Mouse (Mus musculus): Measurements from ENCODE around the gene Carnmt1. TPM values are rescaled to one million over a fixed set of nuclear protein-coding genes. Genes with fewer than 3 reads are reported as not detected.

Gene Carnmt1
- polyA plus RNA-seq, 1 experiment from 2014 or later, result 31.0 TPM

DNA sequence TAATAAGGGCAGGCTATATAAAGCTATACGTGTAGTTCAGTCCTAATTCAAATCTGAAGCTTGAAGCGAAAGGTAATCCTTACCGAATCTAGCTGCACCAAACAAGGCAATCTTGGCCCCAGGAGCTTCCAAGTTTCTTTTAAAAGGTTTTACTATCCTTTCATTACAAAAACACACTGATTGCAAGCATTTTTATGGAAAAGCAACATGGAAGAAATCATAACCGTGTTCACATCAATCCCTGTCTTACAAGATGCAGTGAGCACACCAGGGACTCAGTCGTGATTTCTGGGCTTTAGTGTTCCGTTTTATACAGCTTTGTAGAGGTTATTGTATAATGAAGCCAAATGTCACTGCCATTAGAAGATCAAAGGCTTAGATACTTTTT lies 22.0 kb upstream of the Carnmt1 start:
- H3K4me2 ChIP-seq (replicated peaks; ENCODE audit: low read depth, low read length), result no peak overlapping the region
- H3K9me3 ChIP-seq (ENCODE audit: control insufficient read depth, low read depth, low read length), result no peaks in the 10 kb centered on the region
- H3K36me3 ChIP-seq (ENCODE audit: control insufficient read depth, insufficient read depth, low read length), result no peaks in the 10 kb centered on the region
- H3K4me1 ChIP-seq (ENCODE audit: control insufficient read depth, insufficient read depth, low read length), result no peaks in the 10 kb centered on the region
- no peak overlapping the region for H3K4me3 ChIP-seq (ENCODE audit: low read depth, low read length)
- WGBS, result 80% methylated on average over 6 of the region's 6 CpGs
- no peak overlapping the region for H3K27ac ChIP-seq (ENCODE audit: low read length)
- H3K27me3 ChIP-seq (ENCODE audit: control insufficient read depth, insufficient read depth, low read length), result no peaks in the 10 kb centered on the region
- ATAC-seq (ENCODE audit: insufficient number of reproducible peaks, insufficient read depth, low FRiP score, low read depth), result no peak
- H3K9ac ChIP-seq (replicated peaks; ENCODE audit: low read depth, low read length), result no peak overlapping the region

- Histone ChIP-seq H3K4me3 (ENCODE audit: low read depth, low read length) (no peak overlapping the region), H3K36me3 (ENCODE audit: control insufficient read depth, insufficient read depth, low read length) (no peaks in the 10 kb centered on the region), H3K9me3 (ENCODE audit: control insufficient read depth, low read depth, low read length) (no peaks in the 10 kb centered on the region), H3K27ac (ENCODE audit: low read length) (no peak overlapping the region), H3K27me3 (ENCODE audit: control insufficient read depth, insufficient read depth, low read length) (no peaks in the 10 kb centered on the region), H3K4me1 (ENCODE audit: control insufficient read depth, insufficient read depth, low read length) (no peaks in the 10 kb centered on the region), H3K4me2 (replicated peaks; ENCODE audit: low read depth, low read length) (no peak overlapping the region), H3K9ac (replicated peaks; ENCODE audit: low read depth, low read length) (no peak overlapping the region)
- no peak for ATAC-seq (ENCODE audit: insufficient number of reproducible peaks, insufficient read depth, low FRiP score, low read depth)
- 76% methylated on average over 4 of the region's 4 CpGs for WGBS
These were observed 20.6 kb upstream of the Carnmt1 start for GRCm38 (mm10) chr19:18649955-18650354.

DNA sequence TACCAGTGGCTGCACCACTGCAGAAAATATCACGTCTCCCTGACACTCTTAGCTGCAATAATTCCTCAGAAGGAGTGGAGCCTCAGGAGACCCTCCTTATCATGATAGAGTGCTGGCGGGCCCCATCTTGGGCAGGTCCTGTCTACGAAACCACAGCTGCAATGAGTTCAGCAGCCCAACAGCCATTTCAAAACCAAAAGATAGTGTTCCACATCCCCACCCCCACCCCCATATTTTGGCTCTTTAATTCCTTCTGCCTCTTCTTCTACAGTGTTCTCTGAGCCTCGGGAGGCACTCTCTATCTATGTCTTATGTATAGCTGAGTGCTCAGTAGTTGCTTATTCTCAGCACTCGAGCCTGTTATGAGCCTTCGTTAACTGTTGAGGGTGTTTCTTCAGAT lies 20.1 kb upstream of the Carnmt1 start:
- no peak overlapping the region for H3K27ac ChIP-seq (ENCODE audit: low read length)
- H3K4me2 ChIP-seq (replicated peaks; ENCODE audit: low read depth, low read length), result no peak overlapping the region
- no peak overlapping the region for H3K4me3 ChIP-seq (ENCODE audit: low read depth, low read length)
- no peaks in the 10 kb centered on the region for H3K27me3 ChIP-seq (ENCODE audit: control insufficient read depth, insufficient read depth, low read length)
- ATAC-seq (ENCODE audit: insufficient number of reproducible peaks, insufficient read depth, low FRiP score, low read depth), result no peak
- 72% methylated on average over 6 of the region's 6 CpGs for WGBS
- H3K9me3 ChIP-seq (ENCODE audit: control insufficient read depth, low read depth, low read length), result no peaks in the 10 kb centered on the region
- H3K9ac ChIP-seq (replicated peaks; ENCODE audit: low read depth, low read length), result no peak overlapping the region
- H3K4me1 ChIP-seq (ENCODE audit: control insufficient read depth, insufficient read depth, low read length), result no peaks in the 10 kb centered on the region
- no peaks in the 10 kb centered on the region for H3K36me3 ChIP-seq (ENCODE audit: control insufficient read depth, insufficient read depth, low read length)

- no peak overlapping the region for H3K4me2 ChIP-seq (replicated peaks; ENCODE audit: low read depth, low read length)
- no peak overlapping the region for H3K9ac ChIP-seq (replicated peaks; ENCODE audit: low read depth, low read length)
- no peak overlapping the region for H3K27ac ChIP-seq (ENCODE audit: low read length)
- H3K4me3 ChIP-seq (ENCODE audit: low read depth, low read length), result no peak overlapping the region
- H3K36me3 ChIP-seq (ENCODE audit: control insufficient read depth, insufficient read depth, low read length), result no peaks in the 10 kb centered on the region
- H3K4me1 ChIP-seq (ENCODE audit: control insufficient read depth, insufficient read depth, low read length), result no peaks in the 10 kb centered on the region
- WGBS, result 74% methylated on average over 4 of the region's 4 CpGs
- H3K9me3 ChIP-seq (ENCODE audit: control insufficient read depth, low read depth, low read length), result no peaks in the 10 kb centered on the region
- ATAC-seq (ENCODE audit: insufficient number of reproducible peaks, insufficient read depth, low FRiP score, low read depth), result no peak
- no peaks in the 10 kb centered on the region for H3K27me3 ChIP-seq (ENCODE audit: control insufficient read depth, insufficient read depth, low read length)
These were observed 18.0 kb upstream of the Carnmt1 start for GRCm38 (mm10) chr19:18652592-18652991.

DNA sequence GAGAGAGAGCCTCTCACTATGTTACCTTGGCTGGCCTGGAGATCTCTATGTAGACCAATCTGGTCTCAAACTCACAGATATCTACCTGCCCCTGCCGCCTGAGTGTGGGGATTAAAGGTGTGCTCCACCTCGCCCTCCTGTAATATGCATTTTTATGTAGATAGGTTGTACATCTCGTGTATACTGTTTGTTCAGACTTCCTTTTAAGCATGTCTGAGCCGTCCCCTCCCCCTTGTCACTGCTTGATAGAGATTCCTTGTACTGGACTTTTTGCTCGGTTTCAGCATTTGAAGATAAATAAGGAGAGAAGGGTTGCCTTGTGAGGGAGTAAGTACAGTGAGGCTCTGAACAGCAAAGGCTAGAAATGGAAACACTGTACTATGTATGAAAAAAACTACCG lies 17.5 kb upstream of the Carnmt1 start:
- no peak overlapping the region for H3K4me2 ChIP-seq (replicated peaks; ENCODE audit: low read depth, low read length)
- H3K9ac ChIP-seq (replicated peaks; ENCODE audit: low read depth, low read length), result no peak overlapping the region
- WGBS, result 72% methylated on average over 6 of the region's 6 CpGs
- no peaks in the 10 kb centered on the region for H3K36me3 ChIP-seq (ENCODE audit: control insufficient read depth, insufficient read depth, low read length)
- H3K9me3 ChIP-seq (ENCODE audit: control insufficient read depth, low read depth, low read length), result no peaks in the 10 kb centered on the region
- no peaks in the 10 kb centered on the region for H3K27me3 ChIP-seq (ENCODE audit: control insufficient read depth, insufficient read depth, low read length)
- H3K27ac ChIP-seq (ENCODE audit: low read length), result no peak overlapping the region
- H3K4me1 ChIP-seq (ENCODE audit: control insufficient read depth, insufficient read depth, low read length), result no peaks in the 10 kb centered on the region
- H3K4me3 ChIP-seq (ENCODE audit: low read depth, low read length), result no peak overlapping the region
- ATAC-seq (ENCODE audit: insufficient number of reproducible peaks, insufficient read depth, low FRiP score, low read depth), result no peak

DNA sequence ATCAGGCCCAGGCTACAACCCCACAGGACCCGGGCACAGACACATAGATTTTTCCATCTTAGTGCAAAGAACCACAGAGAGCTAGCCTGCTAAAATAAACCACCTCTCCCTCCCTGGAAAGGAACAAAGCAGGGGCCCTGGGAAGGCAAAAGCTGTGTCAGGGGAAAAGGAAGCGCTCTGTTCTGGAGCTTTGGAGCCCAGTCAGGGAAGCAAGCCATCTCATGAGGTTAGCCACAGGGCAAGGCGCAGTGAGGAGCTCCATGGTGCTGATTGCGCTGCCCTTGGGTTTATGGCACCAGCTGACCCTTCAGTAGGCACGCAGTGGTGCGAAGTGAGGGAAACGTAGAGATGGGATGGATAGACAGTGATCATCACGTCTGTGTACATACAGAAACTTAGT lies 16.2 kb upstream of the Carnmt1 start:
- Histone ChIP-seq H3K4me3 (ENCODE audit: low read depth, low read length) (no peak overlapping the region), H3K9ac (replicated peaks; ENCODE audit: low read depth, low read length) (no peak overlapping the region), H3K27ac (ENCODE audit: low read length) (no peak overlapping the region), H3K9me3 (ENCODE audit: control insufficient read depth, low read depth, low read length) (no peaks in the 10 kb centered on the region), H3K27me3 (ENCODE audit: control insufficient read depth, insufficient read depth, low read length) (no peaks in the 10 kb centered on the region), H3K4me2 (replicated peaks; ENCODE audit: low read depth, low read length) (no peak overlapping the region), H3K4me1 (ENCODE audit: control insufficient read depth, insufficient read depth, low read length) (no peaks in the 10 kb centered on the region), H3K36me3 (ENCODE audit: control insufficient read depth, insufficient read depth, low read length) (no peaks in the 10 kb centered on the region)
- 84% methylated on average over 8 of the region's 8 CpGs for WGBS
- no peak for ATAC-seq (ENCODE audit: insufficient number of reproducible peaks, insufficient read depth, low FRiP score, low read depth)

- Histone ChIP-seq H3K36me3 (ENCODE audit: control insufficient read depth, insufficient read depth, low read length) (no peaks in the 10 kb centered on the region), H3K4me1 (ENCODE audit: control insufficient read depth, insufficient read depth, low read length) (no peaks in the 10 kb centered on the region), H3K9me3 (ENCODE audit: control insufficient read depth, low read depth, low read length) (no peaks in the 10 kb centered on the region), H3K4me2 (replicated peaks; ENCODE audit: low read depth, low read length) (no peak overlapping the region), H3K27ac (ENCODE audit: low read length) (no peak overlapping the region), H3K27me3 (ENCODE audit: control insufficient read depth, insufficient read depth, low read length) (no peaks in the 10 kb centered on the region), H3K9ac (replicated peaks; ENCODE audit: low read depth, low read length) (no peak overlapping the region), H3K4me3 (ENCODE audit: low read depth, low read length) (no peak overlapping the region)
- ATAC-seq (ENCODE audit: insufficient number of reproducible peaks, insufficient read depth, low FRiP score, low read depth), result no peak
- 70% methylated on average over 5 of the region's 5 CpGs for WGBS
These were observed 15.6 kb upstream of the Carnmt1 start for GRCm38 (mm10) chr19:18654984-18655383.

- Histone ChIP-seq H3K9me3 (ENCODE audit: control insufficient read depth, low read depth, low read length) (no peaks in the 10 kb centered on the region), H3K9ac (replicated peaks; ENCODE audit: low read depth, low read length) (no peak overlapping the region), H3K4me3 (ENCODE audit: low read depth, low read length) (no peak overlapping the region), H3K27me3 (ENCODE audit: control insufficient read depth, insufficient read depth, low read length) (no peaks in the 10 kb centered on the region), H3K4me2 (replicated peaks; ENCODE audit: low read depth, low read length) (no peak overlapping the region), H3K36me3 (ENCODE audit: control insufficient read depth, insufficient read depth, low read length) (no peaks in the 10 kb centered on the region), H3K27ac (ENCODE audit: low read length) (no peak overlapping the region), H3K4me1 (ENCODE audit: control insufficient read depth, insufficient read depth, low read length) (no peaks in the 10 kb centered on the region)
- WGBS, result 79% methylated on average over 7 of the region's 7 CpGs
- no peak for ATAC-seq (ENCODE audit: insufficient number of reproducible peaks, insufficient read depth, low FRiP score, low read depth)
These were observed 14.6 kb upstream of the Carnmt1 start for GRCm38 (mm10) chr19:18655999-18656398.

DNA sequence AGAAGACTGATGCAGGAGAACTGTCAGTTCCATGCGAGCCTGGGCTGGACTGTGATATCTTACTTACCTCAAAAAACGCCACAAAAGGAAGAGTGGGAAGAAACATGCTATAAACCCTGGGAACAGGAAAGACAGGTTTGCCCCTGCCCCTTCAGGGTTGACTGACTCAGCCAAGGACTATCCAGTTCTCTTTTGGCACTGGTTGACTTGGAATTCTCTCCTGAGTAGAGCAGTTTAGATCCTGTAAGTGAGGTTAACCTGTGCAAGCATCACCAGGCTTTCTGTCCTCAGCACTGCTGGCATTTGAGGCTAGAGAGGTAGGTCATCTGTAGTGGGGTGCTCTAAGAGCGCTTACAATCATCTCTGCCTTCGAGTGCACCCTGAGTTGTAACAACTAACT lies 12.1 kb upstream of the Carnmt1 start:
- no peak overlapping the region for H3K27ac ChIP-seq (ENCODE audit: low read length)
- no peak overlapping the region for H3K4me3 ChIP-seq (ENCODE audit: low read depth, low read length)
- 69% methylated on average over 4 of the region's 4 CpGs for WGBS
- no peaks in the 10 kb centered on the region for H3K27me3 ChIP-seq (ENCODE audit: control insufficient read depth, insufficient read depth, low read length)
- ATAC-seq (ENCODE audit: insufficient number of reproducible peaks, insufficient read depth, low FRiP score, low read depth), result no peak
- no peak overlapping the region for H3K9ac ChIP-seq (replicated peaks; ENCODE audit: low read depth, low read length)
- no peaks in the 10 kb centered on the region for H3K36me3 ChIP-seq (ENCODE audit: control insufficient read depth, insufficient read depth, low read length)
- no peaks in the 10 kb centered on the region for H3K4me1 ChIP-seq (ENCODE audit: control insufficient read depth, insufficient read depth, low read length)
- no peak overlapping the region for H3K4me2 ChIP-seq (replicated peaks; ENCODE audit: low read depth, low read length)
- H3K9me3 ChIP-seq (ENCODE audit: control insufficient read depth, low read depth, low read length), result no peaks in the 10 kb centered on the region

Measured in stomach, embryonic 14.5 days (tissue).